Mouse (Mus musculus) bone marrow, adult 2 months (tissue): ENCODE measurements at regions not wholly inside any gene's neighbourhood (a gene's known extent, or its start where the extent isn't known, plus 50 kb on each side); places are given as distances from the start of the nearest gene placed in this dataset.

Source experiments
- CTCF ChIP-seq: fragments of 200-500 bp; IDR thresholded peaks from 2 replicates; pipeline ENCODE4 v1.5.1; 2011; ENCODE audit warnings: low read length, control low read depth; ENCODE audit not compliant: control insufficient read depth, insufficient read depth
- POLR2A ChIP-seq: fragments of 200-500 bp; IDR thresholded peaks from 2 replicates; pipeline ENCODE4 v1.6.1; 2011; ENCODE audit warnings: low read depth, mild to moderate bottlenecking, control low read depth, low read length, borderline replicate concordance; ENCODE audit not compliant: control insufficient read depth

GRCm38 (mm10) chr3:41290535-41291307 is 207.9 kb upstream of the Pgrmc2 start:
- TF ChIP-seq CTCF (no peak), POLR2A (no peak)
